Mouse (Mus musculus) T-helper 2 cell (primary cell): Measurements from ENCODE around the gene Zfp512b.

ENCODE experiments used
- in situ Hi-C: fragments of 300-600 bp; cut with MboI, MseI; formaldehyde crosslinking; loops from one replicate; pipeline ENCODE4 v1.15.1; 2025; ENCODE audit warnings: high pct_unique_total_duplicates

Zfp512b gene

DNA sequence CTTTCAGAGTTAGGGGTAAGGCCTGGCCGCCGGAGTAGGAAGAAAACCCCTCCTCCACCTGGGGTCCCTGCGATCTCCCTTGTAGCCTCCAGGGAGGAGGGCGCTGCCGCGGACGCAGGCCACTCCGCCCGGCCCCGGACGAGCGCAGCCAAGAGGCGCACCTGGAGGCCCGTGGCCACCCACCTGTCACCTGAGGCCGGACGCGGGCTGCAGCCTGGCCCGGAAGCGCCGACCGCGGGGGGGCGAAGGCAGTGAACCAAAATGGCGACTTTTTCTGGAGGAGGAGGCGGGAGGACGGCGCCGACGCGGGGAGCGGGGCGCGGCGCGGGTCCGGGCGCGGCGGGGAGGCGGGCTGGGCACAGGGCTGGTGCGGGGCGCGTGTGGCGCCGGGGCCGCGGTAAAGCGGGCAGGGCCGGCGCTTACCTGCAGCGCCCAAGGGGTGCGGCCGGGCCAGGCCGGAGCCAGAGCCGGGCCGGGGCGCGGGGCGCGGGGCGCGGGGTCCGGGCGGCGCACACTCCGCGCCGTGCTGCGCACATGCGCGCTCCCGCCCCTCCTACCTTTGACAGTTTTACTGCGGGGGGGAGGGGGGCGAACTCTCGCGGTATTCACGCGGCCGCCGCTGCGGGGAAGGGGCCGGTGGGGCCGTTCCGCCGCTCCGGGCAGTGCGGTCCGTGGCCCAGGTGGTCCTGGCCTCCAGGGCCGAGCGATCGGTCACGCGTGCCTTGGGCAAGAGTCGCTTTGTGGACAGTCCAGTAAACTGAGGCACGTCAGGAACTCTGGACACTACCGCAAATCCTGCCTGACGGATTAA is at the start of gene Zfp512b:
TSS of gene Zfp512b (minus strand) at position 573 of the 811 bp plus-strand sequence.
- in situ Hi-C loops = no loop called here

DNA sequence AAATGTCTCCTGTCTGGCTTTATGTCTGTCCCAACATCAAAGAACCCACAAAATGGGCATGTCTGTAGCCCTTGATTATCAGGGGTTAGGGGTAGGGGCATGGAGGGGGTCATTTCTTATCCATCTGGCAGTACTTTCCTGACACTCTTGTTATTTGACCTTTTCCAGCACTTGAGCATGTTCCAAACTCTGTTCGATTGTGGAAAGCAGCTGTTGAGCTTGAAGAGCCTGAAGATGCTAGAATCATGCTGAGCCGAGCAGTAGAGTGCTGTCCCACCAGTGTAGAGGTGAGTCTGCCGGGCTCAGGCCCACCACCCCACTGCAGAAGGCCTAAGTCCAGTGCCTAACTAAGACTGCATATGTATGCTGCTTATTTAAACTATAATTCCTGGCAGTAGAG is 43.3 kb upstream of the Zfp512b start:
- in situ Hi-C loops = no loop called here

DNA sequence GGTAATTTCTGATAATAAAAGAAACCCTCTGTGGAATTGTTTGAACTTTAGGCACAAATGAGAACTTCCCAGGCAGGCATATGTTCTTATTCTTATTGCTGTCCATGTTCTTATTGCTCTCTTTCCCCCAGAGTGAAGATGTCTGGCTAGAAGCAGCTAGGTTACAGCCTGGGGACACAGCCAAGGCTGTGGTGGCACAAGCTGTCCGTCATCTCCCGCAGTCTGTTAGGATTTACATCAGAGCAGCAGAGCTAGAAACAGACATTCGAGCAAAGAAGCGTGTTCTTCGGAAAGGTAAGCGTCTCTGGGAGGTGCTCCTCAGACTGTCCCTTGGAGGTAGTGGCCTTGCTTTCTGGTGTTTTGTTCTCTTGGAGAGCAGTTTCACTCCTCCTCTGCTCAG is 40.0 kb upstream of the Zfp512b start:
- in situ Hi-C loops = no loop called here

DNA sequence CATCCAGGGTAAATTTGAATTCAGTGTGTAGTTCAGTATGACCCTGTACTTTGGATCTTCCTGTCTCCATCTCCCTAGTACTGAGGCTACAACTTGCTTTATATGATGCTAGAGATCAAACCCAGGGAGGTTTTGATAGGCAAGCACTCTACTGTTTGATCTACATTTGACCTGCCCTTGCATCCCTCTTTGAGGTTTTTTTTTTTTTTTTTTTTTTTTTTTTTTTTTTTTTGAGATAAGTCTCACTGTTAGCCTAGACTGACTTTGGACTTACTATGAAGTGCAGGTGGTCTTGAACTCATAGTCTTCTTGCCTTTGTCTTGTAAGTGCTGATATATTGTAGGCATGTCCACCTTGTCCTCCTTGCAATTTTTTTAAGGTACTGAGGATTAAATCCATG is 35.9 kb upstream of the Zfp512b start:
- in situ Hi-C loops = no loop called here

DNA sequence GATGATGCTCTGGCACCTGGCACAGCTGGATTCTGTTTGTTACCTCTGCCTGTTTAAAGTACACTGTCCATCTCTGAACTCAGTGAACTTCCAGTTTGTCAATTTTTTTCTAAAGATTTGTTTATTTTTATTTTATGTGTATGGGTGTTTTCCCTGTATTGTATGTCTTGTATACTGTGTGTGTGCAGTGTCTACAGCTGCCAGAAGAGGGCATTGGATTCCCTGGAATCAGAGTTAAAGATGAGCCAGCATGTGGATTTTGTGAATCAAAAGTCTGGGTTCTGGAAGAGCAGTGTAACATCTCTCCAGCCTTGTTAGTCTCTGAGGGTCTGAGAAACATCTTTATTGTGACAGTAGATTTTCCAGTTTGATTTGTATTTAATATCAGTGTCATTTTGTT is 30.8 kb upstream of the Zfp512b start:
- in situ Hi-C loops = no loop called here

DNA sequence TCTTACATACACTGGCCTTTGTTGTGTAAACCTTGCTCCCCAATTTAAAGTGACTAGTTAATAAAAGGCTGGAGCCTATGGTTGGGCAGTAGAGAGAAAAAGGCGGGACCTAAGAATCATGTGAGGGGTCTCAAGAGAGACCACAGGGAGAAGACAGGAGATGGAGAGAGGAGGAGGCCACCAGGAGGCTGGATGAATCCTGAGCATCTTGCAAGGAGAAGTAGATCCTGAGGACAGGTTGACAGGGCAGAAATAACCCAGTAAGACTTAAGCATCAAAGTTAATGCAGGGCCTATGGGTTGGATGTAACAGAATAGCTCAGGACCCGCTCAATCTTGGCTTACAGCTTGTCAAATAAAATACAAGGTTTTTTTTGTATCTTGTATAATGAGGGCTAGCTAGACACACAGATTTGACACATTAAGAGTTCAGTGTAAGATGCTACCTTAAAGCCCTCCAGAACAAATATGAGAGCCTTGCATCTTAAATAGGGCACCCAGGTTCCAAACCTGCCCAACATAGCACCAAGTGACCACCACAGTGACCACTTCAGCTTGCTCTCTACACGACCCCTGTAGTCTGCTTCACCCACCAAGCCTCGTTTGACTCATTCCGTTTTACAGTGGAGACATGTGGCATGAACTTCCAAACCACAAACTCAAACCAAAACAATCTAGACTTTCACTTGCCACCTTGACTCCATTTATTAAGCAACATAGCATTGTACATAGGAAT is 26.3 kb upstream of the Zfp512b start:
- in situ Hi-C loops = no loop called here

DNA sequence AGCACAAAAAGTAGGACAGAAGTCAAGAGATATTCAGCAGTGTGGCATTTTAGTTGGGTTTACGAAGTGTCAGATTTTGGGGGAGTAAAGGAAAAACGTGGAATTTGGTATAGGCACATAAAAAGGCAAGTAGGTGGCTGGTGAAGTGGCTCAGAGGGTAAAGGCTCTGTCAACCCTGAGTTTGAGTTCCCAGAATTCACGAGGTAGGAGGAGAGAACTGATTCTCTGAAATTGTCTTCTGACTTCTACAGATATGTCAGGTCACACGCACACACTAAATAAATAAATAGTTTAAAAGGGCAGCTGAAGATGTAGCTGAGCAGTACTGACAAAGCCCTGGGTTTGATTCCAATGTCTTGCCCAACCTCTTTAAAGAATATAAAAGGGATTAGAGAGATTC is 9.8 kb upstream of the Zfp512b start:
- in situ Hi-C loops = no loop called here

DNA sequence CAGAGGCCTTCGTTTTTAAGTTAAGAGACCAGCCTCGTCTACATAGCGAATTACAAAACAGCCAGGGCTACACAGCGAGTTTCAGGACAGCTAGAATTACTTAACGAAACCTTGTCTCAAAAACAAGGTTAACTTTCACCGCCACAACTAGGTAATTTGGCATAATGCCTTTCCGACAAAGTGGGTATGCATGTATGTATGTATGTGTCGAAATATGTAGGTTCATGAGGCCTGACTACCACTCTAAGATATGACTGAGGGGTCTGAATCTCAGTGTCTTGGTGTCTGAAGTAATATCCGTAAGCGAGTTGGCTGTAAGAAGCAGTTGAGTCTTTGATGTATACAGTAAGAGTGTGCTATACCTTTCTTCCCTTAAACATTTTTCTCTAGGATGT is 9.1 kb upstream of the Zfp512b start:
- in situ Hi-C loops = no loop called here

DNA sequence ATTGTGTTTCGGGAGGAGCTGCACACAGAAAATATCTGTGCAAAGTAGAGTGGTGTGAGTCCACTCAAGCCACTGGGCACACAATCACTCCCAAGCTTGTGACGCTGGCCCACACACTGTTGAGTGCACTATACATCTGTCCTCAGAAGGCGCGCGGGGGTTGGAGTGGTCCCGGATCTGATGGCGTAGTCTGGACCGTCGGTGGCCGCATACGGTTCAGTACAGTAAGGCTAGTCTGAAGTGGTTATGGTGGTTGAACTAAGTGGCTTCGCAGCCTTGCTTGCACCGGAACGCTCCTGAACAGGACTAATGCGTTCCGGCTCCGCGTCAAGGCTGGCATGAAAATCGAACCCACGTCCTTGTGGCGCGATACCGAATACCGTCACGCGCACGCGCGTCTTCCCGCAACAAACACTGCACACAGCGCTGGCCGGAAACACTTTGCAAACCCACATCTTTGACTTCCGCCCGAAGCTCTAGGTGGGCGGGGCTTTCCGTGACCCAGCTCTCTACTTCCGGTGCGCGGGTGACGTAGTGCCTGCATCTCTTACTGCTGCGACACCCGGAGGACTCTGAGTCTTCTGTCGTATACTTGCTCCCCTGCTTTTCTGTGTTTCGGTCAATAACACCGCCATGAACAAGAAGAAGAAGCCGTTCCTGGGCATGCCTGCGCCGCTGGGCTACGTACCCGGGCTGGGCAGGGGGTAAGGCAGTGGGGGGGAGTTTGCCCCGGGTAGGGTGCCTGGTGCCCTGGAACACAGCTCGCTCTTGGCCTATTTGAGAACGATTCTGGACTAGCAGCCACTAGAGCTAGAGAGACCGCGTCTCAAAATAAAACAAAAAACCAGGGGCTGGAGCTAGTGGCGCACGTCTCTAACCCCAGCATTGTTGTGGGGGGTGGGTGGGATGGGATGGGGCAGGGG is 8.5 kb upstream of the Zfp512b start:
- in situ Hi-C loops = no loop called here

DNA sequence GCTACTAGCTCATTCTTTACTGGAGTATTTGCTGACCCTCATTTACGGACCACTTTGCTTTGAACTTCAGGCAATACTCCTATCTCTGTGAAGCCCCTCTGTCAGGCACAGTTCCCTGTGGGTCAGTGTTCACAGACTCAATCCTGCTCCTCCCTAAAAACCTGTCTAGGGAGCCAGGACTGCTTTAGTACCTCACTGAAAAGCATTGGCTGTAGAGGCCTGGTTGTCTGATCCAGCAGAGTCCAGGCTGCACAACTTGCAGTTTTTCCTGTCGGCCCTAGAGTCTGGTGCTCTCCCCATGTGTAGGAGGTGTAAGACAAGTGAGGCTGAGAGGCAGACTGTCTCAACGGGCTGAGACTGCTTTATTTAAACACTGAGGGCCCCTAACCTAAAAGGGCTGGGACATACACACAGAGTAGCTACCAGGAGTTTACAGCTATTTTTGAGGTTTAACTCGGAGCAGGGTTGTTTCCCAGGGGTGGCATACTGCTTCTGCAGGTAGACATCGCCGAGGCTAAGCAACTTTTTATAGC is 7.7 kb upstream of the Zfp512b start:
- in situ Hi-C loops = no loop called here

DNA sequence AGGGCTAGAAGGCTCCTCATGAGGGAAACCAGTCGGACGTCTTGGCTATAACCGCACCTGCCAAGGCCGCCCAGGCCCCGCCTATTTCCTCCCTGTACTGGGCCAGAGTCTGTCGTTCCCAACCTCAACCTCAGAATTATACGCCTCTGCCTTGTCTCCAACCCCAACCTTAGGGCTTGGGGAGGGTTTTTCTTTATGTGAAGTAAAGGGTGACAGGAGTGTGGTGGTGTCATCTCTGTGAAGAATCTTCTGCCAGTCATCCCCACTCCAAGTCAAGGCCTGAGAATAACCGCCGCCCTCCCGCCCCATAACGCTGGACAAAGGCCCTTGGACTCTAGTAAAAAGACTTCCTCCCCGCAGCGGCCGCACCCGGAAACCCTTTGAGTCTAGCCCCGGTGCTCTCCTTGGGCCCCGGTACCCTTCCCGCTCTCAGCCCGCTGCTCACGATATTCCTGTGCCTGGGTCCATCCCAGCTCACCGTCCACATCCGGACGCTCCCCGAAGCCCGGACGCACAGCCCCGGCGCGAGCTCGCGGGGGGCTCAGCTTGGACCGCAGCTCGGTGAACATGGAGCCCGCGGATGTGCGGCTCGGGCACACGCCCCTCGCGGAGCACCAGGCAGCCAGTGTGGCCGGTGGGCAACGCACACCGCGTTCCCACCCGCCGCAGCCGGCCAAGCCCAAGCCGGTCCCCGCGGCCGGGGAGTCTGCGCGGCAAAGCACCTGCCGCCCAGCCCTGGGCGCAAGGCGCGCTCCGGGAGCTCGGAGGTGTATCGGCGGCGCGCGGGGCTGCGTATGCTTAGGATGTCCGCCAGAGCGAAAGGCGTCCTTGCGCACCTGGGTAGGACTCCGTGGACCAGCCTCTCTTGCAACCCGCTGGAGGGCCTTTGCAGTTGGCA is 6.1 kb upstream of the Zfp512b start, which contains the start of gene Samd10:
TSS of gene Samd10 (minus strand) at position 759 of the 898 bp plus-strand sequence.
- in situ Hi-C loops = no loop called here

DNA sequence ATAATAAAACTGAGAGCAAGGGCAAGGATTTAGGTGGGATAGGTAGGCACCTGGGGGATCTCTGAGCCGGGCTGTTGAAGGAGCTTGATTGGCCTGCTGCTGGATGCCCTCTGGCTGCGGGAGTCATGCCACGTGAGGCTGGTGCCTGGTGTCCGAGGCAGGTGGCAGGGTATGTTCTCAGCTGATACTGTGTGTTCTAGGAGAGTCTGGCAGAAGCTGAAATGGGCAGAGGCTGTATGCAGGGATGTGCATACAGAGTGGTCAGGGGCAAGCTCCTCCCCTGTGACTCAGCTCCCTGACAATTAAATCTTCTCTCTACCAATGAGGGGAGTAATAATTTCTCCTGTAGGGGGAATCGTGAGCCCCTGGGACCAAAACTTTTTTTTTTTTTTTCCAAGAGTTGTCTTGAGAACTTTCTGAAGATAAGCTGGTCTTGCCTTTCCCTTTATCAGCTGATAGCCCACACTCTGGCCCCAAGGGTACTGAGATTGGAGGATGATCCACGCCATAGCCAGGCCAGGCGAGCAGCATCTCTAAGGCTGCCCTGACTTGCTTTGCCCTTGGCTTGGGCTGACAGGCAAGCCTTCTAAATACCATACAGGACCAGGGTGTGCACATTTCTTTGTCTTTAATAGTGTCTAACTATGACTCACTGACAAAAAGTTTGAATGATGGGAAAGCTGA is 4.9 kb upstream of the Zfp512b start:
- in situ Hi-C loops = no loop called here

DNA sequence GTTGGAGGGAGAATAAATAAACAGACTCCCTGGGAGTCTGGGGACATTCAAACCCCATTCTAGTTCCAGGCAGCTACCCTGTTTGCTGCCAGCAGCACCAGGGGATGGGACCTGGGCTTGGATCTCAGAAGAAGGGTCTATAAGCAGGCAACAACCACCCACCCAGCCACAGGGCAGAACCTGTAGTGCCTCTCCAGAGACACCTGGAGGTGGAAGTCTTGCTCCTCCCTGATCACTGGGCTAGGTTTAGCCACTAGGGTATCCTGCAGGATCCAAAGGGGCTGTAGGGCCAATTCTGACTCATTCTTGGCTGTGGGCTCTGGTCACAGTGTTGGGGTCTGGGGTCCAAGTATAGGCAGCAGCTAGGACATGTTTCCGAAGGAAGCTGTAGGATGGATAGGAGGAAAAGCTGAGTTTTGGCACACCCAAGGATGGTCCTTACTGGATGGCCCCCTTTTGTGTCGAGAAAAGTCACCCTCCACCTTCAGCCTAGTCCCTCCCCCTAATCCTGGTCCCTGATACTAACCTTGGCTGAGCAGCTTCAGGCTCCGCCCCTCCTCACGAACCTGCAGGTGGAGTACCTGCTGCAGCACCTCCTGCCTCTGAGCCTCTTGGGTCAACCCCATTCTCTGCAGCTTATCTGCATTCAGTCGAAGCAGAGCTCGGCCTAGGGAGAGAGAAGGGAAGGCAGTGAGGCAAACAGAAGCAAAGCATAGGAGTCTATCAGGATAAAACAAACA is 3.8 kb upstream of the Zfp512b start:
- in situ Hi-C loops = no loop called here

DNA sequence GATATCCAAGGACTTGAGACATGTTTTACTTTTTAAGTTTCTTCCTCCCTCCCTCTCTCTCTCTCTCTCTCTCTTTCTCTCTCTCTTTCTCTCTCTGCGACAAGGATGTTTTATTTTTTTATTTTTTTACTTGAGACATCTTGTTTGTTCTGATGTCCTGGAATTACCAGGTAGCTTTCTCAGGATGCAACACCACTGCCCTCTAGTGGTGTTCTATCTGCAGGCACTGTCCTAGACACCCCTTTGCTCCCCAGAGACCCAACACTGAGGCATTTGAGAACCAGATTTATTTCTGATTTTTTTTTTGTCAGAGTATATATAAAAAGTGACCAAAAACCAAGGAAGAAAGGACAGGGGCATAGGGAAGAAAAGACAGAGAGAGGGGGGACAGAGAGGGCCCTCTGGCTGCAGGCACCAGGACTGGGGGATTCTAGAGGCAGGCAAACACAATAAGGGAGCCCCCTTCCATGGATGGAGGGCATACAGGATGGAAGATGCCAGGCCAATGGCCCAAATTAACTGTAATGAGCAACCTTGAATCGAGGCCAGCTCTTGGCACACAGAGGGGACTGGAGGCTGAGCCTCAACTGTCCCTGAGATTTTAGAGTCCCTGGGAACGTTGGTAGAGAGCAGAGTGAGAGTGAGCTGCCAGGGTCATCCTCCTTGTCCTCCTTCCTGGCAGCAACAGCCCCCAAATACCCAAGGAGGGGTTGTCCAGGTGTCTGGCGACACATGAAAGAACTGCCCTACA is 2.5 kb upstream of the Zfp512b start:
- in situ Hi-C loops = no loop called here

DNA sequence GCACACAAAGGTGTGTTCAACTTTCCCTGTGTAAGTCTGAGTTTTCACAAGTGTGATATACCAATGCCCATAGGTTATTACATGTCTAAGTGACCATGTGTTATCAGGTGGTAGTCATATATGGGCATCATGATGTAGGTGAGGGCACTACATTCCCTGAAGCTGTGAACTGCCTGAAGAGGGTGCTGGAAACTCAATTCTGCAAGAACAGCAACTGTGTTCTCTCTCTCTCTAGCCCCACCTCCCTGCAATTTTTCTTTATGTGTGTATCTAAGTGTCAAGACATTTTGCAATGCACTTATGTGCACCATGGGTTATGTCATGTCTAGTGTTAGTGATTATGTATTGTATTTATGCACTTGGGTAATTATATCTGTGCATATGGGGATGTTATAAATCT is 1.3 kb upstream of the Zfp512b start:
- in situ Hi-C loops = no loop called here

DNA sequence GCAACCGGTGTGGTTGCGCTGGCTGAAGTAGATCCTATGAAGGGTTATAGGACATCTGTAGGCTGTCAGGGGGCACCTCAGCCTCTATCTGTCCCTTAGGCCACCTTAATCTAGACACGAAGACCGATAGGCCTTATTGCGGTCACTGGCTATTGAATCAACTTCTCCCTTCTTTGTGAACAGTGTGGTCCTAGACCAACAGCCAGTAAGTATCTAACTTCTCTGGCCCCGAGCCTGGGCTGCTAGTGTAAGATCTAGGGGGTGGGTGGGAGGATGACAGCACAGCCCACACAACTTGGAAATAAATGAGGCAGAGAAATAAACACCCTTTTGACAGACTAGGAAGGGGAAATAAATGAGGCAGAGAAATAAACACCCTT is 429 bp upstream of the Zfp512b start:
- in situ Hi-C loops = no loop called here

DNA sequence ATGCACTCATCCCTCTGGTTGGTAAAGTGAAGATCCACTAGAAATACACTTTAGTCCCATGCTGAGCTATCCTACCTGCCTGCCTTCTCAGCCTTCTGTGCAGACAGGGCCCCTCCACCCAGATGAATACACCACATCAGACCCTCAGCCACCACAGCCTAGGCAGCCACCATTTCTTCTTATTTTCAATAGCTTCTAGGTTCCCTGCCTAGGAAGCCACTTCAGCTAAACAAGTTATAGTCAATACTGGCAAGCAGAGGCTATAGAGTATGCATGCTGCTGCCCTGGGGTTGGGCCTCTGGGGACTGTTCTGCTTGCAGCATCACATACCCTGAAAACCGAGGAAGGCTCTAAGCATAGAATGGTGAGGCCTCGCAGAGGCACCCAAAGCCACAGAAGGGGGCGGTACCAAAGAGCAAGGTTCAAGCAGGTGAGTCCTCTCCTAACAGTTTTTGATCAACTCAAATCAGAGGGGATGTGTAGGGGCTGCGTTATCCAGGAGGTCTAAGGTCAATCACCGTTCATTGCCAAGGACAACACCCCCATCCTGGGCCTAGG is 996 bp downstream of the Zfp512b start, which contains the start of gene Prpf6:
TSS of gene Prpf6 (plus strand) at position 341 of the 558 bp plus-strand sequence.
- in situ Hi-C loops = no loop called here

DNA sequence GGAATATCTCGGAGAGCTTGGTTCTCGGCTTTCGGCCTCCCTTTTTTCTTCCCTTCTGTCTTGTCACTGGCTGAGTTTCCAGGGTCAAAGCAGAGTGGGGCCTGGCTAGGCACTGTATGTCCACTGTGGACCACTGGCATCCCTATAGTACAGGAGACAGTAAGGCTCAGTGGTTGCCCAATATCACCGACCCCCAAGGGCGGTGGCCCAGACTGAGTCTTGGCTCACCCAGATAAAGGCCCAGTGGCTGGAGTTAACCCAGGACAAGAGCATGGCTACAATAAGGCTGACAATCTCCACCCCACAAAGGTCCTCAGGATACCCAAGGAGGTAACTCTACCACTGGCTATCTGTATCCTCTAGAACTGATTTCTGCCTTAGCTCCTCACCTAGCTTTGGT is 2.1 kb downstream of the Zfp512b start:
- in situ Hi-C loops = no loop called here
